Mouse (Mus musculus) CH12.LX (cell line): ENCODE measurements around the gene H2-Ab1. TPM values are rescaled to one million over a fixed set of nuclear protein-coding genes. Genes with fewer than 3 reads are reported as not detected.

ENCODE experiments used
- DNase-seq: peaks from one replicate; pipeline ENCODE4 v3.0.0-alpha.2; 2013; ENCODE audit errors: extremely low read depth
- H3K27ac ChIP-seq: 2 replicates; pipeline ENCODE4 v1.5.1; 2012; ENCODE audit warnings: low read depth, mild to moderate bottlenecking, control low read depth, moderate library complexity; ENCODE audit not compliant: insufficient read depth
- H3K27me3 ChIP-seq: replicated peaks from 2 replicates; pipeline ENCODE3; 2012; ENCODE audit warnings: inconsistent platforms
- H3K36me3 ChIP-seq, 2 experiments: replicated peaks in 1 of 2; 2 replicates each; pipeline versions ENCODE3 to v1.6.1; 2012; ENCODE audit warnings: inconsistent platforms in 1 of 2, low read length in 1 of 2, mild to moderate bottlenecking in 1 of 2, mixed read lengths in 1 of 2, moderate library complexity in 1 of 2; ENCODE audit not compliant: control insufficient read depth in 1 of 2, insufficient read depth in 1 of 2
- H3K4me1 ChIP-seq, 2 experiments: 2 replicates each; pipeline ENCODE4 v1.6.1; 2012; ENCODE audit warnings: inconsistent platforms in 1 of 2, moderate library complexity in 1 of 2; ENCODE audit not compliant: insufficient read depth in 2 of 2, control insufficient read depth in 1 of 2
- H3K4me2 ChIP-seq: 2 replicates; pipeline ENCODE4 v1.6.1; 2012; ENCODE audit warnings: low read depth, mild to moderate bottlenecking, control low read depth; ENCODE audit not compliant: poor library complexity, insufficient read depth, severe bottlenecking
- H3K4me3 ChIP-seq, 3 experiments: fragments of 150-350 bp in 1 of 3; sonication (generic) in 1 of 3; replicated peaks in 1 of 3; 2 replicates each; pipeline versions ENCODE3 to v1.5.1; 2011 to 2012; ENCODE audit warnings: low read depth in 2 of 3, low read length in 2 of 3, mild to moderate bottlenecking in 2 of 3, moderate library complexity in 2 of 3, control low read depth in 1 of 3, improper control_type of control experiment in 1 of 3, inconsistent platforms in 1 of 3, mixed read lengths in 1 of 3; ENCODE audit not compliant: poor library complexity in 1 of 3
- H3K79me2 ChIP-seq: replicated peaks from 2 replicates; pipeline ENCODE4 v1.6.1; 2012; ENCODE audit warnings: mild to moderate bottlenecking, moderate library complexity; ENCODE audit not compliant: control insufficient read depth, poor library complexity, insufficient read depth, severe bottlenecking; ENCODE audit errors: extremely low read depth
- H3K9ac ChIP-seq: 2 replicates; pipeline ENCODE4 v1.6.1; 2012; ENCODE audit warnings: low read depth, mild to moderate bottlenecking, control low read depth, moderate library complexity; ENCODE audit not compliant: insufficient read depth
- H3K9me3 ChIP-seq: replicated peaks from 2 replicates; pipeline ENCODE3; 2012; ENCODE audit warnings: low read length, inconsistent platforms, mixed read lengths
- ELF1 ChIP-seq: IDR thresholded peaks from 2 replicates; pipeline ENCODE4 v1.6.1; 2014; ENCODE audit warnings: low read depth, mild to moderate bottlenecking, inconsistent platforms, low read length, improper control_type of control experiment
- ETS1 ChIP-seq: conservative IDR thresholded peaks from 2 replicates; pipeline ENCODE4 v1.6.1; 2012; ENCODE audit warnings: low read depth, mild to moderate bottlenecking, inconsistent platforms, low read length, improper control_type of control experiment, moderate library complexity
- IRF4 ChIP-seq: IDR thresholded peaks from 2 replicates; pipeline ENCODE4 v1.6.1; 2014; ENCODE audit warnings: low read depth, mild to moderate bottlenecking, inconsistent platforms, low read length, improper control_type of control experiment
- JUND ChIP-seq: conservative IDR thresholded peaks from 2 replicates; pipeline ENCODE4 v1.6.1; 2011; ENCODE audit warnings: low read depth, low read length, improper control_type of control experiment
- KAT2A ChIP-seq: IDR thresholded peaks from 2 replicates; pipeline ENCODE4 v1.6.1; 2012; ENCODE audit warnings: low read length, improper control_type of control experiment, inconsistent platforms; ENCODE audit not compliant: insufficient replicate concordance
- MAFK ChIP-seq: IDR thresholded peaks from 2 replicates; pipeline ENCODE4 v1.6.1; 2011; ENCODE audit warnings: low read length, improper control_type of control experiment; ENCODE audit not compliant: insufficient replicate concordance
- MXI1 ChIP-seq: IDR thresholded peaks from 2 replicates; pipeline ENCODE4 v1.6.1; 2011; ENCODE audit warnings: mild to moderate bottlenecking, low read depth, low read length, improper control_type of control experiment
- MYC ChIP-seq: IDR thresholded peaks from 2 replicates; pipeline ENCODE4 v1.6.1; 2011; ENCODE audit warnings: low read depth, mild to moderate bottlenecking, improper control_type of control experiment, low read length
- PAX5 ChIP-seq: IDR thresholded peaks from 2 replicates; pipeline ENCODE4 v1.6.1; 2012; ENCODE audit warnings: low read length, inconsistent platforms, mixed read lengths
- POLR2AphosphoS2 ChIP-seq: IDR thresholded peaks from 2 replicates; pipeline ENCODE4 v1.6.1; 2011; ENCODE audit warnings: low read depth, low read length, improper control_type of control experiment
- RAD21 ChIP-seq: IDR thresholded peaks from 2 replicates; pipeline ENCODE4 v1.6.1; 2011; ENCODE audit warnings: low read depth, mild to moderate bottlenecking, low read length, improper control_type of control experiment, moderate library complexity
- SIN3A ChIP-seq: IDR thresholded peaks from 2 replicates; pipeline ENCODE4 v1.6.1; 2012; ENCODE audit warnings: low read length, improper control_type of control experiment, inconsistent platforms
- TCF12 ChIP-seq: IDR thresholded peaks from 2 replicates; pipeline ENCODE4 v1.6.1; 2014; ENCODE audit warnings: low read depth, mild to moderate bottlenecking, inconsistent platforms, low read length, improper control_type of control experiment
- UBTF ChIP-seq: IDR thresholded peaks from 2 replicates; pipeline ENCODE4 v1.6.1; 2012; ENCODE audit warnings: low read depth, mild to moderate bottlenecking, inconsistent platforms, low read length, improper control_type of control experiment, moderate library complexity
- ZMIZ1 ChIP-seq: IDR thresholded peaks from 2 replicates; pipeline ENCODE4 v1.6.1; 2012; ENCODE audit warnings: low read depth, mild to moderate bottlenecking, inconsistent platforms, low read length, improper control_type of control experiment
- dilution Hi-C: fragments of 300-500 bp; cut with MboI; formaldehyde crosslinking; loops from 2 replicates; pipeline ENCODE4 v1.14.3; 2020; ENCODE audit warnings: low sequenced_read_pairs; ENCODE audit not compliant: extremely low pct_unique_long_range_greater_than_20kb, extremely low pct_ligation_motif_present
- in situ Hi-C: fragments of 300-500 bp; cut with MboI; formaldehyde crosslinking; loops from 3 replicates; pipeline ENCODE4 v1.14.3; 2019; ENCODE audit warnings: low sequenced_read_pairs, low pct_ligation_motif_present, low pct_unique_long_range_greater_than_20kb, mixed read lengths
- polyA plus RNA-seq: library from polyadenylated mRNA; unstranded; fragments of >175 nt; gene quantifications from 2 replicates; pipeline ENCODE4 v1.2.1, GENCODE M21; 2012; ENCODE audit warnings: low read depth; ENCODE audit not compliant: insufficient read length
- total RNA-seq, 2 experiments: library from RNA; depleted of rRNA; stranded (reverse); fragments of 300-350 nt in 1 of 2; fragments of >200 nt in 1 of 2; gene quantifications; 2 replicates each; pipeline ENCODE4 v1.2.3; 2012 to 2014

Gene H2-Ab1
- total and polyA plus RNA-seq, 3 experiments, result 114 to 699 (median 119) TPM

DNA sequence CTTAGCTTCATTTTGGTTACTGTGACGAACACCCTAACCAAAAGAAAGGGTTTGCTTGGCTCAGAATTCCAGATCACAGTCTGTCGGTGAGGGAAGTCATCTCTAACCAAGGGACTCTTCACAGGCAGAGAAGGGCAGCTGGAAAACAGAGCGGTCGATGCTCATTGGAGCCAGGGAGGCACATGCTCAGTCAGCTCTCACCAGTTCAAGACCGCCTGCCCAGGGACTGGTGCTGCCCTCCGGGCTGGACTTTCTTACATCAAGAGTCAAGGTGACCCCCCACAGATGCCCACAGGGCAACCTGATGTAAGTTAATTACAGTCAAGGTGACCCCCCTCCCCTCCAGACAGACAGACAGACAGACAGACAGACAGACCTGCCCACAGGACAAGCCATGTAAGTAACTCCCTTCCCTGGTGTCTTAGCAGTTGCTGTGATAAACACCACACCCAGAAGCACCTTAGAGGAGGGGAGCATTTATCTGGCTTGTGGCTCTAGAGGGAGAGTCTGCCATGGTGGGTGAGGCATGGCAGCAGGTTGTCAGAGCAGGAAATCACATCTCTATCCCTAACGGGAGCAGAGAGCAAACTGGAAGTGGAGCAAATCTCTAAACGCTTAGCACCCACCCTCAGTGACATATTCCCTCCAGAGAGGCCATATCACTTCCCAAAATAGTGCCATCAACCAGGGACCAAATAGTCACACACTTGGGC is 40.1 kb upstream of the H2-Ab1 start:
- TF ChIP-seq ETS1 (no peak), PAX5 (no peak)
- Histone ChIP-seq H3K4me1 (peaks cover 0 to 6% of the 10 kb centered on the region in 2 experiments; a peak in 2 of 4 replicates), H3K9me3 (no peaks in the 10 kb centered on the region), H3K9ac (no peak overlapping the region), H3K36me3 (peaks cover 46 to 64% of the 10 kb centered on the region in 2 experiments), H3K27me3 (no peaks in the 10 kb centered on the region), H3K79me2 (0 out of 2 replicates have a peak, but pooled peaks cover 3% of the 10 kb centered on the region), H3K4me3 (no peak overlapping the region), H3K27ac (no peak overlapping the region), H3K4me2 (no peak overlapping the region)
- dilution Hi-C loops (no loop called here), in situ Hi-C loops (no loop called here)
- DNase-seq, result no peak

- Histone ChIP-seq H3K4me3 (no peak overlapping the region), H3K4me2 (no peak overlapping the region), H3K9ac (no peak overlapping the region), H3K27me3 (no peaks in the 10 kb centered on the region), H3K4me1 (peaks cover 0 to 6% of the 10 kb centered on the region in 2 experiments; a peak in 2 of 4 replicates), H3K9me3 (no peaks in the 10 kb centered on the region), H3K36me3 (peaks cover 40 to 58% of the 10 kb centered on the region in 2 experiments), H3K27ac (no peak overlapping the region), H3K79me2 (0 out of 2 replicates have a peak, but pooled peaks cover 3% of the 10 kb centered on the region)
- dilution Hi-C loops, result no loop called here
- no peak for DNase-seq
- no peak for TF ChIP-seq IRF4
- TF ChIP-seq ZMIZ1, result no peak
- no peak for TF ChIP-seq MAFK
- TF ChIP-seq MYC, result no peak
- TF ChIP-seq POLR2AphosphoS2, result no peak
- TF ChIP-seq UBTF, result no peak
- TF ChIP-seq SIN3A, result no peak
- TF ChIP-seq KAT2A, result no peak
- TF ChIP-seq JUND, result no peak
- no peak for TF ChIP-seq RAD21
- TF ChIP-seq ELF1, result no peak
- no peak for TF ChIP-seq TCF12
- no peak for TF ChIP-seq MXI1
- in situ Hi-C loops, result no loop called here
Observed at GRCm38 (mm10) chr17:34217986-34218385, 39.5 kb upstream of the H2-Ab1 start.
